Comparison of ENCODE assay signal across 8 mouse cellular contexts in genomic region chr8:70383287-70383686, GRCm38 (mm10). TPM values are rescaled to one million over a fixed set of nuclear protein-coding genes. Genes with fewer than 3 reads are reported as not detected.
DNase-seq lines count a peak whose midpoint lies in the region; ATAC-seq and TF ChIP-seq lines count a peak whose summit lies in the region.

No protein-coding gene starts in this region.

- H3K4me1 ChIP-seq in midbrain, embryonic 12.5 days: no peaks in the 10 kb centered on the region
- no peaks in the 10 kb centered on the region for H3K4me1 ChIP-seq in spleen, adult 2 months (ENCODE audit: control insufficient read depth, insufficient read depth, insufficient read length)

- H3K4me3 ChIP-seq in midbrain, embryonic 12.5 days: no peak overlapping the region
- no peak overlapping the region for H3K4me3 ChIP-seq in spleen, adult 2 months (ENCODE audit: extremely low read depth, insufficient read depth, insufficient read length)

- peaks cover 39% of the 10 kb centered on the region for H3K36me3 ChIP-seq in midbrain, embryonic 12.5 days
- H3K36me3 ChIP-seq in spleen, adult 2 months (ENCODE audit: control insufficient read depth, insufficient read depth, low read length): peaks cover 7% of the 10 kb centered on the region

- no peak overlapping the region for H3K9ac ChIP-seq in midbrain, embryonic 12.5 days (replicated peaks)

- no peak overlapping the region for H3K4me2 ChIP-seq in midbrain, embryonic 12.5 days (replicated peaks)

- peak; percentile 63 for DNase-seq in ovary, postnatal 36 days (ENCODE audit: low spot score)
- DNase-seq in ovary, postnatal 10 days (ENCODE audit: low spot score): no peak
- peak; percentile 87 for DNase-seq in cerebellum, postnatal 14 days
- peak; percentile 69 to 75 for DNase-seq in gastrocnemius, adult 8-10 months (ENCODE audit: low spot score in 2 of 2)
- peak; percentile 57 for DNase-seq in kidney, adult 11 months
- DNase-seq in left cerebral cortex, postnatal 4 days: peak; percentile 73
- DNase-seq in spleen, adult 2 months (ENCODE audit: low read depth in 1 of 2, low spot score in 2 of 2): peak in 1 of 2 experiments; percentile 60

- peak; percentile 70; the same call in 1 of the 2 replicates for TF ChIP-seq CTCF in spleen, adult 2 months (IDR thresholded peaks at IDR 0.05; ENCODE audit: extremely low read depth, insufficient read depth, insufficient read length, insufficient replicate concordance)

- intact Hi-C loops in left cerebral cortex, postnatal 4 days (cut with DNase I): loop anchor here (5.0 kb wide), 1 partner anchor 119 kb away; no protein-coding TSS in a partner anchor

- TF ChIP-seq POLR2A in spleen, adult 2 months (IDR thresholded peaks at IDR 0.05; ENCODE audit: low read depth, low read length): no peak

- no peaks in the 10 kb centered on the region for H3K9me3 ChIP-seq in midbrain, embryonic 12.5 days

- peak; percentile 59; the same call in 1 of the 2 replicates for ATAC-seq in midbrain, embryonic 12.5 days (ENCODE audit: low FRiP score, low read depth)

- H3K27ac ChIP-seq in midbrain, embryonic 12.5 days (replicated peaks): no peak overlapping the region
- H3K27ac ChIP-seq in spleen, adult 2 months (ENCODE audit: insufficient read depth, low read length): no peak overlapping the region

- peaks cover 34% of the 10 kb centered on the region for H3K27me3 ChIP-seq in midbrain, embryonic 12.5 days
- H3K27me3 ChIP-seq in spleen, adult 2 months (ENCODE audit: control insufficient read depth, insufficient read depth, low read length): no peaks in the 10 kb centered on the region

- 58% methylated on average over 3 of the region's 3 CpGs for WGBS in midbrain, embryonic 12.5 days
- WGBS in spleen, adult 2 months: 45% methylated on average over 3 of the region's 3 CpGs

RNA-seq across cellular contexts. Expression of gene Comp, which starts 9.9 kb away (rescaled TPM):
- total RNA-seq in gastrocnemius, adult 8-10 months (2022): 10 to 100 TPM in 2 of 4 experiments, 1 to 10 TPM in 2; 2.7 to 16.7 (median 8.4) TPM
- under 1 TPM in 1 of 2 experiments, not detected in 1; 0.20 TPM for total RNA-seq in left cerebral cortex, postnatal 4 days (2021)
- polyA plus RNA-seq in midbrain, embryonic 12.5 days (2016; fragmentation: Nextera tagmentation; extraction: Ambion mirVana): 0.23 TPM in 1 of 2 replicates, not detected in the other
- polyA plus RNA-seq in spleen, adult 2 months (2012; rRNA removed): 0.46 and 0.56 TPM in 2 replicates

RNA-seq across cellular contexts. Expression of gene Upf1, which starts 30.2 kb away (rescaled TPM):
- total RNA-seq in gastrocnemius, adult 8-10 months (2022): 10 to 100 TPM; 29.7 to 32.7 (median 30.8) TPM
- 10 to 100 TPM; 54.9 to 55.3 TPM for total RNA-seq in left cerebral cortex, postnatal 4 days (2021)
- polyA plus RNA-seq in midbrain, embryonic 12.5 days (2016; fragmentation: Nextera tagmentation; extraction: Ambion mirVana): 32.8 and 38.0 TPM in 2 replicates
- 38.9 and 43.2 TPM in 2 replicates for polyA plus RNA-seq in spleen, adult 2 months (2012; rRNA removed)

RNA-seq across cellular contexts. Expression of gene Gdf1, which starts 53.7 kb away (rescaled TPM):
- total RNA-seq in gastrocnemius, adult 8-10 months (2022): 1 to 10 TPM in 1 of 4 experiments, under 1 TPM in 1, not detected in 2; 0.75 to 2.7 TPM
- total RNA-seq in left cerebral cortex, postnatal 4 days (2021): 1 to 10 TPM; 6.8 to 7.9 TPM
- polyA plus RNA-seq in midbrain, embryonic 12.5 days (2016; fragmentation: Nextera tagmentation; extraction: Ambion mirVana): 3.7 and 4.5 TPM in 2 replicates
- polyA plus RNA-seq in spleen, adult 2 months (2012; rRNA removed): 0.33 and 0.40 TPM in 2 replicates

RNA-seq across cellular contexts. Expression of gene Crtc1, which starts 56.1 kb away (rescaled TPM):
- total RNA-seq in gastrocnemius, adult 8-10 months (2022): 10 to 100 TPM in 1 of 4 experiments, 1 to 10 TPM in 3; 7.1 to 15.3 (median 7.6) TPM
- 100 to 1,000 TPM; 109 TPM for total RNA-seq in left cerebral cortex, postnatal 4 days (2021)
- polyA plus RNA-seq in midbrain, embryonic 12.5 days (2016; fragmentation: Nextera tagmentation; extraction: Ambion mirVana): 22.8 and 23.6 TPM in 2 replicates
- polyA plus RNA-seq in spleen, adult 2 months (2012; rRNA removed): 18.9 and 22.1 TPM in 2 replicates
